Mouse (Mus musculus) CH12.LX (cell line): ENCODE data around the gene Nav1.

Experiments used
- CTCF ChIP-seq, 2 experiments: IDR thresholded peaks in 1 of 2; conservative IDR thresholded peaks in 1 of 2; 2 replicates each; pipeline ENCODE4 v1.5.1; 2011 to 2012; ENCODE audit warnings: low read depth in 2 of 2, low read length in 2 of 2, improper control_type of control experiment in 1 of 2, inconsistent platforms in 1 of 2, mild to moderate bottlenecking in 1 of 2, moderate library complexity in 1 of 2
- ELF1 ChIP-seq: IDR thresholded peaks from 2 replicates; pipeline ENCODE4 v1.6.1; 2014; ENCODE audit warnings: low read depth, mild to moderate bottlenecking, inconsistent platforms, low read length, improper control_type of control experiment
- POLR2AphosphoS2 ChIP-seq: IDR thresholded peaks from 2 replicates; pipeline ENCODE4 v1.6.1; 2011; ENCODE audit warnings: low read depth, low read length, improper control_type of control experiment

DNA sequence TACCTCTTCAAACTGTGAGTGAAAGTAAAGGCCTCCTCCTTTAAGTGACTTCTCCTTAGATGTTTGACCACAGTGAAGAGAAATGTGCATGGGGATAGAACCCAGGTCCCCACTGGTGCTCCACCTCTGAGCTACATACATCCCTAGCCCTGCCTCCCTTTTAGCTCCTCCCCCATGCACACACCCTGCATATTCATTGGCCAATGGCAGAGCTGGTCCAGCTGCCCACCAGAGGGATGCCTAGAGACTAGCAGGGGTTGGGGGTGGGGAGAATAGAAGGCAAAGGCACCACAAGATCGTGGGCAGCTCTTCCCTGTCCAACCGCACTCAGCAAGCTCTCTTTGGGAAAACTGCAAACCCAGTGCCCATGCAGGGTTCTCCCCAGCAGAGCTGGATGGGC is 83.8 kb downstream of the Nav1 start:
- TF ChIP-seq CTCF (conservative IDR thresholded peaks at IDR 0.05 in 1 of 2, IDR thresholded peaks at IDR 0.05 in 1 of 2; ENCODE audit: low read depth in 2 of 2, low read length in 2 of 2) (no peak), POLR2AphosphoS2 (no peak), ELF1 (no peak)
